Mouse (Mus musculus) 3T3-L1 (cell line): Measurements from ENCODE around the gene Osbpl8.
"Not testable (repeated sequence)": the region's sequence is repeated elsewhere in the genome, so short reads cannot be mapped to it uniquely, and the experiment has no call there.

Experiments
- DNase-seq: peaks from one replicate; pipeline ENCODE4 v3.0.0-alpha.2; 2015; ENCODE audit warnings: low read depth, low spot score

Gene Osbpl8

GRCm38 (mm10) chr10:111185574-111186269, 21.2 kb downstream of the Osbpl8 start:
- DNase-seq, result peak; percentile 22

DNA sequence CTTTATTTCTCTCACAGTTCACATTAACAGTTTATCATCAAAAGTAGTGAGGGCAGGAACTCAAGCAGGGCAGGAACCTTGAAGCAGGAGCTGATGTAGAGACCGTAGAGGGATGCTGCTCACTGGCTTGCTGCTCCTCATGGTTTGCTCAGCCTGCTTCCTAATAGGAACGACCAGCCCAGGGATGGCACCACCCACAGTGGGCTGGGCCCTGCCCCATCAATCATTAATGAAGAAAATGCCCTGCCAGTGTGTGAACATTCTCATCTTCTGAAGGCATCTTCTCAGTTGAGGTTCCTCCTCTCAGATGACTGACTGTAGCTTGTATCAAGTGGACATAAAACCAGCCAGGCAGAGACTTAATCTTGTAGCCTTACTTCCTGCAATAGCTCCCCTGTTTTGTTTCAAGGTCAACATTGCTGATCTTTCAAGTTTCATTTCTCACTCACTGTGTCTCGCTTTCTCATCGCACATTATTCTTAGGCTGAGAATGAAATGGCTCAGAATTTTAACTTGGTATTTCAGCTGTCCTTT, 24.5 kb downstream of the Osbpl8 start:
- no peak for DNase-seq

GRCm38 (mm10) chr10:111190110-111190795, 25.7 kb downstream of the Osbpl8 start:
- DNase-seq, result no peak

DNA sequence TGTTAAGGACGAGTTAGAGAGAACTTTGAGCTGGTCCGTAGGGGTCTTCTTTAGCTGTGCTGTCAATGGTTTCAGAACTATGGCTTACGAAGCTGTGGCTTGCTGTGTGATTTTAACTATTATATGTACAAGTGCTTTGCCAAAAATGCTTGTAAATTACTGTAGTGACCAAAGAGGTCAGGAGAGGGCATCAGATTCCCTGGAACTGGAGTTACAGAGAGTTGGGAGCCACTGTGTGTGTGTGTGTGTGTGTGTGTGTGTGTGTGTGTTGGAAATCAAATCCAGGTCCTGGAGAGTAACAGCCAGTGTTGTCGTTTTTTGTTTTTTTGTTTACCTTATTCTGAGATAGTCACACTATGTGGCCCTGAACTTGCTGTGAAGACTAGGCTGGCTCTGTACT, 29.0 kb downstream of the Osbpl8 start:
- DNase-seq, result no peak

DNA sequence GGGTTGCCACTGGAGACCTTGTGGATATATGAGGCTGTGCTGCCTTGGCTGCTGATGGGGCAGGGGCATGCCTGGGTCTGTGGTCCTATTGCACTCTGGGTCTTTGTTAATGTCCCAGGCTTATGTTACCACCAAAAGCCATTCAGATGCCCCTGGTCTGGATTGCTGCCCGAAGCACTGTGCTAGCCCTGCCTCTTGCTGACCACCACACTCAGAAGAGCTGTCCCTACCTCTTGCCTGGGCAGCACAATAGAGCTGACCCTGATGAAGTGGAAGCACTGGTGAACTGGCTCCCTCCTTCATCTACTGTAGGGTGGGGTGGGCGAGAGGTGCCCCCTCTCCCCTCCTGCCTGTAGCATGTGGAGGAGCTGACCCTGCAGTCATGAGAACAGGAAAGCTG, 31.6 kb downstream of the Osbpl8 start:
- DNase-seq, result no peak

DNA sequence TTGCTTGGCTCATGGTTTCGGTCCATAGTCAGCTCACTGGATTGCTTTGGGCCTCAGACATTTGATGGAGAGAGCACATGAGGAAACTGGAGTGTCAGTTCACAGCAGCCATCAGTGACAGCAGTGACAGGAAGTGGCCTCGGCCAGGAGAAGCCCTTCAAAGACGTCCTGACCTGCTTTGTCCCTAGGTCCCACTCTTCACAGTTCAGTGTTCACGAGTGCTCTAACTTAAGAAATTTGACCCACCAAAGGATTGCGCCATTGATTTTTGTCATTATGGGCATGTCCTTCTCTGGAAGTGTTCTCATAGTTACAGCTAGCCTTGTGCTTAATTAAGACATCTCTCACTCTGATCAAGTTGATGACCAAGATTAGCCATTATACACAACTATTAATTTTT, 34.2 kb downstream of the Osbpl8 start:
- not testable (repeated sequence) for DNase-seq

- DNase-seq, result no peak
Observed at GRCm38 (mm10) chr10:111201120-111201519, 36.6 kb downstream of the Osbpl8 start.

DNA sequence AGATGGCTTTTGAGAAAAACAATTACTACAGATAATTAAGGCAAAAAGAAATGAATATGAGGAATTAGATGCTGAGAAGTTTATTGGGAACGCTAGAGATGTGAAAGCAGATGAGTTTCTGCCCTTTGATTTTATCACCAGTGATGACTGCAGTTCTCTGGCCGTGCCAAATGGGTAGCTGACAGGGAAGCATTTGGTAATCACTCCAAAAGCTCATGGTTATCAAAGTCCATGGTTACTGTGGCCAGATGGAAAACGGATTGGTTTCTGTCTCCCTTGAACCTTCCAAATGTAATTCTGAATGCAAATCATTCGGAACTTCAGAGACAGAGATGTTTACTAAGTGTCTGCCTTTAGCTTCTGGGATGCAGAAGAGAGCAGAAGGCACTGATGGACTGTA, 37.1 kb downstream of the Osbpl8 start:
- DNase-seq, result no peak

DNA sequence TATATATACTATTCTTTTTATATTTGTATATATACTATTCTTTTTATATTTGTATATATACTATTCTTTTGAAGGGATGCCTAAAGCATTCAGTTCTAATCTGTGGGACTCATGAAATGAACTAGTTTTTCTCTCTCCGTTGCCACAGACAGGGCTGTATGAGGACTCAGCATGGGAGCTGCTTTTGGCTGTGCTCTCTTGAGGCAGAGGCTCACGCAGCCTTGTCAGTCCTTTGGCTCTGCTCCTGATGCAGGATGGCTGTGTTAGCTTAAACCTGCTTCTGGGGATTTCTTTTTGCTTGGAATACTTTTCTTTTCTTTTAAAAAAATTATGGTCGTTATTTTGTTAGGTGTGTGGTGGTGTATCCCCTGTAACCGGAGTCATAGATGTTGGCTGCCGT, 39.5 kb downstream of the Osbpl8 start:
- no peak for DNase-seq

DNA sequence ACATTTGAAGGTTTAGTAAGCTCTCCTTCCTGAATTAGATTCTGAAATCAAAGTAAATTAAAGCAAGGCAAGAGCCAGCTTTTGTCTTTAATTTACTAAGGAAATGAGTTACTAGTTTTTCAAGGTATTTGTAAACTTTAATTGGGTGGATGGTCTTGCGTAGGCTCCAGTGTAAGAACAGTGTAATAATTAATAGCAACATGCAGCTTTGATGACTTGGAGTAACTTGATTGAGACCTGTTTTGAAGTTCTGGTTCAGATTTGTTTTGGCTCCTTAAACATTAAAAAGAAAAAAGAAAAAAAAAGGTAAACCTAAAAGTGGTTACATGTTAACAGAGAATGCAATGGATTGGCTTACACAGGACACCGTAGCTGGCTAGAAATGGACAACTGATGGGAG, 40.9 kb downstream of the Osbpl8 start:
- no peak for DNase-seq

GRCm38 (mm10) chr10:111207386-111207785, 42.8 kb downstream of the Osbpl8 start:
- DNase-seq, result no peak

DNA sequence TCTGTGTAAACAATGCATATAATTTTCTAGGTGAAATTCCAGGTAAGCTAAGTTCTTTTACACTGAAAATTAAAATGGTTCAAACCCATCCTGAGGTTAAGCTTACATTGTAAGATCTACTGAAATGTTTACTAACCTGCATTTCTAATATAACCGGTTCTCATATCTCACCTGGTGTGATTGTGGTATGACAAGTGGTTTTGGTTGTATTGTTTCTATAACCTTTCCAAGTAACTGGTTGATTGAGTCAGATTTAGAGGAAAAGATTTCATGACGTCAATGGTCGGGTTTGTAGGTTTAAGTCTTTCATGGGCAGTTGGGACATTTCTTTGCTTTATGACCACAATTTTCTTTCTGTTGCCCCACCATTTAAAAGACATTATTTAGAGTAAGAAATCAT, 49.5 kb downstream of the Osbpl8 start:
- DNase-seq, result no peak

DNA sequence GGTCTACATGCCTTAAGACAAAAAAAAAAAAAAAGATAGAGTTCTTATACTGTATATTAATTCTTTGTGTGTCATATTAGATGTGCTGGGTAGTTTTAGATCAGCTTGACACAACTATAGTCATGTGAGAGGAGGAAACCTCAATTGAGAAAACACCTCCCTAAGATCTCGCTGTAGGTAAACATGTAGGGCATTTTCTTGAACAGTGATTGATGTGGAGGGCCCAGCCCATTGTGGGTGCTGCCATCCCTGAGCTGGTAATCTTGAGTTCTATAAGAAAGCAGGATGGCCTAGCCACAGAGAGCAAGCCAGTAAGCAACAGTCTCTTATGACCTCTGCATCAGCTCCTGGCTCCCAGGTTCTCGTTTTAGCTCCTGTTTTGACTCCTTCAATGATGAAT, 50.1 kb downstream of the Osbpl8 start:
- no peak for DNase-seq

- no peak for DNase-seq
Observed at GRCm38 (mm10) chr10:111215572-111215971, 51.0 kb downstream of the Osbpl8 start.

DNA sequence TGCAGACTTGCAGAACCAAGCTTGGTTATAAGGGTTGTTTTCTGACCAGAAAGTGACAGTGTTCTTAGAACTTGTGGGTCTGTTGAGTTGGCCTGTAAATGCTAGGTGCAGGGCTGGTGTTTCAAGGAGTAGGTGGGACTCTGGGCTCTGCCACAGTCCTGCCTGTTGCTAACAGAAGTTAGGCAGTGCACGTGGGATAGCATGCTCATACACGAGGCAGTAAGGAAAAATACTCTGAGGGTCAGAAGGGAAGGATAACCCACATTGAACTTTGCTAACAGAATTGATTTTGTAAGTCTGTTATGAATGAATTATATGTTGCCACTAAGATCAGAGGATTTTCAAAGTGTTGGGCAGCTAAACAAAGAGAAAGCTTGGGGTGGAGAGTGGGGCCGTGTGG, 51.6 kb downstream of the Osbpl8 start:
- no peak for DNase-seq

DNA sequence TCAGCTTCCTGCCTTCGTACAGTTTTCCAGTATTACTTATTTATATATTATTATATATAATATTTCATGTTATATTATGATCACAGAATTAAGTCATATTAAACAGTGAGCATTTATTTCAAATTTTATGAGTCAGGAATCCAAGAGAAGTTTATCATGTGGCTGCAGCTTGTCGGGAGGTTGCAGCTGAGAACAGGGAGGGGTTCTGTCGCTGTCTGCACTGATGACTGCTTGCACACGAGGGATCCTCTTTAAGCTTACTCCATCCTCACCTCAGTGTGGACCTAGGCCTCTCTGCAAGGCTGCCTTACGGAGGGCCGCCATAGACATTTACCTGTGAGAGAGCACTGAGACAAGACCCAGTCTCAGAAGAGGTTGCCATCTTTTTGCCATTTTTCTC, 58.0 kb downstream of the Osbpl8 start:
- no peak for DNase-seq

DNA sequence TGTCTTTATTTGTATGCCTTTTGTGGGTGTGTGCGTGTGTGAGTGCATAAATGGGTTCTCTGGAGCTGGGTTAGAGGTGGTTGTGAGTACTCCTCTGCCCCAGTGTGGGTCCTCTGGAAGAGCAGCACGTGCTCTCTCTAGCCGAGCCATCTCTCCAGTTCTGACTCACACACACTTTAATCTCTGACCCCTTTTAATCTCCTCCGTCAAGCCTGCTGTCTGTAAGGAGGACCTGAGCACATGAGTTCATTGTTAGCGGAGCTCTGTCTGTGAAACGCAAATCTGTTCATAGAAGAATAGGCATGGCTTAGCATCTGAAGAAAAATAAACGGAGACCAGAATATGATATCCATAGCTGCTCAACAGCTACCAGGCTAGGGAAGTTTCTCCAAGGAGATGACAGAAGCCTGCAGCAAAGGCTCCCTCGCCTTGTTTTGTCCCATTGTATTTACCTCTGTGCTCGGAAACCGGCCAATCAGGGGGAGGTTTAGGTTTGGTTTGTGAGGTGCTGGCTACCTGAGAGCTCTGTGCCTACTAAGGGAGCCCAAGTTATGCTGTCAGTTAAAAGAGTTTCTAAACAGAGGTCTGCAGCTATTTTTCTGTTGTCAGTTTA, 58.8 kb downstream of the Osbpl8 start:
- no peak for DNase-seq

- no peak for DNase-seq
Observed at GRCm38 (mm10) chr10:111224696-111225095, 60.1 kb downstream of the Osbpl8 start.

GRCm38 (mm10) chr10:111226508-111226907, 62.0 kb downstream of the Osbpl8 start:
- peak; percentile 95 for DNase-seq

- not testable (repeated sequence) for DNase-seq
Observed at GRCm38 (mm10) chr10:111232237-111232636, 67.7 kb downstream of the Osbpl8 start.

DNA sequence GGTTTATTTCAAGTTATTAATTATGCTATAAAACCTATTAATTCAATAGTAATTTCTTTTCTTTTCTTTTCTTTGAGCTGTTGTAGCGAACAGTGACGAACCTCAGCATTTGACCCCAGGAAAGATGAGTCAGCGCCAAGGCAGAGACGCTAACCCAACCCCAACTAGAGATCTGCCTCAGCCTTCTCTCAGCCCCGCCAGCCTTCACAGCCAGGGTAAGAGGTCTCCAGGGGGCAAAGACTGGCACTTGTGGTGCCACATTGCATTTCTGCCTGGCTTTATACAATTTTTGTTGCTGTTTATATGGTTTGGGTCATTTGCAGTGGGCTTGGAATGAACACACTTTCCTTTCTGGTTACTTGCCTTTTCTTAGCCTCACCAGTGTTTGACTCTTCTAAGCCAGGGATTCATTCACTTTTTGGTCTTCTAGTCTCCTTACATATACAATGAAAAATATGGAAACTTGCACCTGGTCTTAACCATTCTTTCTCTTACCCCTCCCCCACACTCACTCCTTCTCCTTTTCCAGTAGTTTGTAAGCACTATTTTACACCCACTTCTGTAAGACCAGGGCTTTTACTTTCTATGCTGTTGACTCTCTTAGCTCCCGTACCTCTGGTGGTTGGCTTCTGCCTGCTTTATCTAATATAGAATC, 69.1 kb downstream of the Osbpl8 start:
- DNase-seq, result peak; percentile 11
